Mouse (Mus musculus) liver, adult 2 months (tissue): ENCODE results near the gene Ltbp1.

Experiments
- CTCF ChIP-seq: fragments of 200-500 bp; IDR thresholded peaks from 2 replicates; pipeline ENCODE4 v1.5.1; 2011; ENCODE audit warnings: low read depth, low read length, control low read depth
- POLR2A ChIP-seq: fragments of 200-500 bp; IDR thresholded peaks from 2 replicates; pipeline ENCODE4 v1.6.1; 2011; ENCODE audit warnings: low read length, control low read depth; ENCODE audit not compliant: insufficient read depth; ENCODE audit errors: extremely low read depth

DNA sequence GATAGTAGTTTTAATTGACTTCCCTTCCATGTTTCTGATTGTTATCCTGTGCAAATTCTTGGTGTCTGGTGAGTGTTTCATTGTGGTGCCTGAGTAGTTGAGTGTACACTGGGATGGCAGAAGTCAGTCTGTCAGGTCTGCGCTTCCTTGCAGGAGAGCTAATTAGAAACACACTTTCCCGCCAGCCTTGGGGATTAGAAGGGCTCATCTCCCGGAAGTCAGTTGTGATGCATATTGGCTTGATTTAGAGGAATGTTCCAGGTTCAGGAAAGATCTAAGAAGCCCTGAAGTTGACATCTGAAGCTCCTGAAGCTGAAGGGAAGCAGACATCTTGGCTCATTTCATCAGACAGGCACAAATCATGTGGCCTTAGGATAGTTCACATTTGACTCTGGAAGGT is 200.9 kb downstream of the Ltbp1 start:
- TF ChIP-seq CTCF: no peak
- no peak for TF ChIP-seq POLR2A
